Mouse (Mus musculus) left cerebral cortex, postnatal 36 days (tissue): Measurements from ENCODE around the gene Gstp1. TPM values are rescaled to one million over a fixed set of nuclear protein-coding genes. Genes with fewer than 3 reads are reported as not detected.
"Not testable (repeated sequence)": the region's sequence is repeated elsewhere in the genome, so short reads cannot be mapped to it uniquely, and the experiment has no call there.

Experiments used
- DNase-seq, 2 experiments: peaks; one replicate each; pipeline ENCODE4 v3.0.0; 2021 to 2022; ENCODE audit warnings: low spot score in 2 of 2, mixed read lengths in 1 of 2
- intact Hi-C: fragments of 180-260 bp; cut with DNase I; formaldehyde crosslinking; loops from one replicate; pipeline ENCODE4 v1.15.1; 2025
- total RNA-seq, 2 experiments: library from RNA; stranded (reverse); gene quantifications; 2 replicates each; pipeline ENCODE4 v1.2.3; 2021

Gene Gstp1
- 100 to 1,000 TPM; 301 to 332 TPM for total RNA-seq

- peak; percentile 85 to 89 for DNase-seq
- intact Hi-C loops, result no loop called here
Observed at GRCm38 (mm10) chr19:4037788-4038232, at the start of gene Gstp1. TSS of gene Gstp1 (minus strand) at chr19:4037985.

GRCm38 (mm10) chr19:4087090-4087489, 49.3 kb upstream of the Gstp1 start:
- DNase-seq, result no peak
- intact Hi-C loops, result no loop called here

GRCm38 (mm10) chr19:4086156-4086555, 48.4 kb upstream of the Gstp1 start:
- no peak for DNase-seq
- intact Hi-C loops, result no loop called here

- DNase-seq, result no peak
- intact Hi-C loops, result no loop called here
Observed at GRCm38 (mm10) chr19:4084984-4085383, 47.2 kb upstream of the Gstp1 start.

- intact Hi-C loops, result no loop called here
- DNase-seq, result no peak
Observed at GRCm38 (mm10) chr19:4083826-4084225, 46.0 kb upstream of the Gstp1 start.

- DNase-seq, result no peak
- intact Hi-C loops, result no loop called here
Observed at GRCm38 (mm10) chr19:4083316-4083715, 45.5 kb upstream of the Gstp1 start.

- intact Hi-C loops, result no loop called here
- DNase-seq, result no peak
Observed at GRCm38 (mm10) chr19:4082219-4082965, 44.6 kb upstream of the Gstp1 start.

- DNase-seq, result no peak
- intact Hi-C loops, result no loop called here
Observed at GRCm38 (mm10) chr19:4081394-4081793, 43.6 kb upstream of the Gstp1 start, which contains the start of gene Cabp2. TSS of gene Cabp2 (plus strand) at chr19:4081578.

- intact Hi-C loops, result no loop called here
- DNase-seq, result no peak
Observed at GRCm38 (mm10) chr19:4080511-4081009, 42.8 kb upstream of the Gstp1 start.

- intact Hi-C loops, result no loop called here
- DNase-seq, result no peak
Observed at GRCm38 (mm10) chr19:4079594-4079993, 41.8 kb upstream of the Gstp1 start.

- no peak for DNase-seq
- intact Hi-C loops, result no loop called here
Observed at GRCm38 (mm10) chr19:4075531-4075930, 37.7 kb upstream of the Gstp1 start.

GRCm38 (mm10) chr19:4072706-4073424, 35.1 kb upstream of the Gstp1 start:
- DNase-seq, result no peak
- intact Hi-C loops, result no loop called here

- DNase-seq, result no peak
- intact Hi-C loops, result no loop called here
Observed at GRCm38 (mm10) chr19:4071406-4071805, 33.6 kb upstream of the Gstp1 start.

- DNase-seq, result no peak
- intact Hi-C loops, result no loop called here
Observed at GRCm38 (mm10) chr19:4070756-4071155, 33.0 kb upstream of the Gstp1 start.

- DNase-seq, result no peak
- intact Hi-C loops, result no loop called here
Observed at GRCm38 (mm10) chr19:4070311-4070710, 32.5 kb upstream of the Gstp1 start.

GRCm38 (mm10) chr19:4068717-4069410, 31.1 kb upstream of the Gstp1 start:
- intact Hi-C loops, result no loop called here
- DNase-seq, result no peak

- DNase-seq, intact Hi-C loops: not testable (repeated sequence)
Observed at GRCm38 (mm10) chr19:4068242-4068641, 30.5 kb upstream of the Gstp1 start.

GRCm38 (mm10) chr19:4066877-4067276, 29.1 kb upstream of the Gstp1 start:
- DNase-seq, result no peak
- intact Hi-C loops, result no loop called here

- no peak for DNase-seq
- intact Hi-C loops, result no loop called here
Observed at GRCm38 (mm10) chr19:4066280-4066679, 28.5 kb upstream of the Gstp1 start.

- DNase-seq, intact Hi-C loops: not testable (repeated sequence)
Observed at GRCm38 (mm10) chr19:4064501-4064900, 26.7 kb upstream of the Gstp1 start.
